In the genomic region with DNA sequence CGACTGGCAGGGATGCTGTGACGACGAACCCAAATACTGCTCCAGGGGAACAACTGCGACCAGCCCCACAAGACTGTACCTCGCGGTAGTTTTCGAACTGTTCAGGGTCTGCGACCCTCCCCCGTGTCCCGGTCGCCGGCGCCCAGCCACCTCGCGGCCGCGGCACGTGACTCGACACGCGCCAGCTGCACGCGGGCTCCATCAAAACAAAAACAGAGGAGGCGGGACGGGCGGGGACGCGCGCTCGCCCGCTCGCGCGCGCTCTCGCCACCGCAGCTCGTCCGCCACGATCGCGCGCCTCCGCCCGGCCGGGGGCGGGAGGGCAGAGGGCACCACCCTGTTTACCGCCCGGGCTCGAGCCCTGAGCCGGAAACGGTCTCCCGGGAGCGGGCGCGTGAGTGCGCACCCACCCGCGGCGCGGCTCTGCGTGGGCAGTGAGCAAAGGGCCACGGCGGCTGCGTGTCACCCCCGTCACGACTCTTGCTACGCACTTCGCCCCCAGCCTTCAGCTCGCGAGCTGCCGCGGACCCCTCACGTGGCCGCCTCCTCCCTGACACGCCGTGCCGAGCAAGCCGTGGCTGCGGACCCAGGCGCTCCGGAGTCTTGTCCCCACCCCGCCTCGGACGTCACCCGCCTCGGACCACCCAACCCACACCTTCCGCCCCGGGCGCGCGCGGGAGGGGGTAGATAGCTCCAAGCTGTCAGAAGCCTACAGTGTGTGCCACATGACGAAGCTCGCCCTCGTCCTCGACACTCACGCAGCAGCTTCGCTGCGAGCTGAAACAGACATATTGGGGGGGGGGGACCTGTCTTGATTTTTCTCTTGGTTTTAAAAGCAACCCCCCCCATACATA, we compare ENCODE assay signal across 8 mouse cellular contexts.
DNase-seq lines count a peak whose midpoint lies in the region.

No protein-coding gene starts in this region.

- no peaks in the 10 kb centered on the region for H3K36me3 ChIP-seq in macrophage (ENCODE audit: inconsistent target)

- peak; percentile 68 for DNase-seq in R1 (ENCODE audit: low read depth, low spot score)
- peak; percentile 52 to 60 for DNase-seq in cerebellum, postnatal 4 days (ENCODE audit: low spot score in 2 of 2)
- peak; percentile 74 for DNase-seq in gastrocnemius, postnatal 10 days
- peak; percentile 93 for DNase-seq in induced T-regulatory cell, adult 2 months (ENCODE audit: low read depth)
- peak; percentile 86 to 94 for DNase-seq in left cerebral cortex, adult 8-10 months (ENCODE audit: low spot score in 2 of 2)
- peak; percentile 47 for DNase-seq in retina, postnatal 7 days (ENCODE audit: low read depth, low spot score)
- DNase-seq in thymus, postnatal 4 days, result peak; percentile 86

- peak overlapping the region; percentile 91 for H3K27ac ChIP-seq in macrophage

- under 1% methylated on average over 62 of the region's 100 CpGs for WGBS in macrophage (ENCODE audit: missing documents)

- peak overlapping the region; percentile 98 for H3K4me3 ChIP-seq in macrophage (ENCODE audit: inconsistent target)

- H3K79me2 ChIP-seq in macrophage (ENCODE audit: inconsistent target), result peaks cover 71% of the 10 kb centered on the region

Comparison
In these comparisons a context has a peak if more than half of its experiments do, and no peak if none do; other contexts are left out.
1. Peak in every context shown above with its lines: DNase-seq, H3K4me3 ChIP-seq and H3K27ac ChIP-seq.